Mouse (Mus musculus): ENCODE data around the gene Cntnap5a. TPM values are rescaled to one million over a fixed set of nuclear protein-coding genes. Genes with fewer than 3 reads are reported as not detected.
"Not testable (repeated sequence)": the region's sequence is repeated elsewhere in the genome, so short reads cannot be mapped to it uniquely, and the experiment has no call there.

The Cntnap5a gene
- polyA plus RNA-seq, 1 experiment = 0.10 TPM

- Histone ChIP-seq H3K9ac (ENCODE audit: low read depth, poor library complexity, severe bottlenecking) (no peak overlapping the region), H3K9me3 (replicated peaks; ENCODE audit: control insufficient read depth, insufficient read depth, low read length, poor library complexity, severe bottlenecking) (no peaks in the 10 kb centered on the region), H3K27me3 (ENCODE audit: control insufficient read depth, insufficient read depth, low read length, poor library complexity, severe bottlenecking) (no peaks in the 10 kb centered on the region), H3K4me3 (ENCODE audit: low read depth, low read length) (no peak overlapping the region), H3K4me1 (ENCODE audit: control insufficient read depth, insufficient read depth, low read length) (no peaks in the 10 kb centered on the region), H3K36me3 (ENCODE audit: control insufficient read depth, insufficient read depth, low read length, poor library complexity, severe bottlenecking) (no peaks in the 10 kb centered on the region), H3K27ac (ENCODE audit: insufficient read depth, low read length) (no peak overlapping the region)
- TF ChIP-seq POLR2A (IDR thresholded peaks at IDR 0.05; ENCODE audit: insufficient read depth, low read length) = no peak
- TF ChIP-seq EP300 (IDR thresholded peaks at IDR 0.05; ENCODE audit: insufficient read depth, low read depth, low read length) = no peak
- no peak for TF ChIP-seq CTCF (IDR thresholded peaks at IDR 0.05; ENCODE audit: low read depth, low read length)
Measured at GRCm38 (mm10) chr1:116149764-116150369, 465.3 kb downstream of the Cntnap5a start.

GRCm38 (mm10) chr1:116184471-116184870 is 499.9 kb downstream of the Cntnap5a start:
- TF ChIP-seq CTCF (IDR thresholded peaks at IDR 0.05; ENCODE audit: low read depth, low read length) (no peak), POLR2A (IDR thresholded peaks at IDR 0.05; ENCODE audit: insufficient read depth, low read length) (no peak), EP300 (IDR thresholded peaks at IDR 0.05; ENCODE audit: insufficient read depth, low read depth, low read length) (no peak)
- H3K27ac ChIP-seq (ENCODE audit: insufficient read depth, low read length) = no peak overlapping the region
- no peaks in the 10 kb centered on the region for H3K27me3 ChIP-seq (ENCODE audit: control insufficient read depth, insufficient read depth, low read length, poor library complexity, severe bottlenecking)
- no peaks in the 10 kb centered on the region for H3K9me3 ChIP-seq (replicated peaks; ENCODE audit: control insufficient read depth, insufficient read depth, low read length, poor library complexity, severe bottlenecking)
- H3K36me3 ChIP-seq (ENCODE audit: control insufficient read depth, insufficient read depth, low read length, poor library complexity, severe bottlenecking) = no peaks in the 10 kb centered on the region
- no peaks in the 10 kb centered on the region for H3K4me1 ChIP-seq (ENCODE audit: control insufficient read depth, insufficient read depth, low read length)
- no peak overlapping the region for H3K4me3 ChIP-seq (ENCODE audit: low read depth, low read length)
- no peak overlapping the region for H3K9ac ChIP-seq (ENCODE audit: low read depth, poor library complexity, severe bottlenecking)

- H3K27ac ChIP-seq (ENCODE audit: insufficient read depth, low read length); H3K9me3 ChIP-seq (replicated peaks; ENCODE audit: control insufficient read depth, insufficient read depth, low read length, poor library complexity, severe bottlenecking); H3K36me3 ChIP-seq (ENCODE audit: control insufficient read depth, insufficient read depth, low read length, poor library complexity, severe bottlenecking); H3K9ac ChIP-seq (ENCODE audit: low read depth, poor library complexity, severe bottlenecking); H3K4me3 ChIP-seq (ENCODE audit: low read depth, low read length); H3K27me3 ChIP-seq (ENCODE audit: control insufficient read depth, insufficient read depth, low read length, poor library complexity, severe bottlenecking); H3K4me1 ChIP-seq (ENCODE audit: control insufficient read depth, insufficient read depth, low read length): not testable (repeated sequence)
Measured at GRCm38 (mm10) chr1:116188142-116188541, 503.6 kb downstream of the Cntnap5a start.

GRCm38 (mm10) chr1:116192299-116192698 is 507.7 kb downstream of the Cntnap5a start:
- H3K9me3 ChIP-seq (replicated peaks; ENCODE audit: control insufficient read depth, insufficient read depth, low read length, poor library complexity, severe bottlenecking) = no peaks in the 10 kb centered on the region
- no peak overlapping the region for H3K27ac ChIP-seq (ENCODE audit: insufficient read depth, low read length)
- H3K4me3 ChIP-seq (ENCODE audit: low read depth, low read length) = no peak overlapping the region
- H3K4me1 ChIP-seq (ENCODE audit: control insufficient read depth, insufficient read depth, low read length) = no peaks in the 10 kb centered on the region
- H3K27me3 ChIP-seq (ENCODE audit: control insufficient read depth, insufficient read depth, low read length, poor library complexity, severe bottlenecking) = no peaks in the 10 kb centered on the region
- H3K9ac ChIP-seq (ENCODE audit: low read depth, poor library complexity, severe bottlenecking) = no peak overlapping the region
- H3K36me3 ChIP-seq (ENCODE audit: control insufficient read depth, insufficient read depth, low read length, poor library complexity, severe bottlenecking) = no peaks in the 10 kb centered on the region
- TF ChIP-seq EP300 (IDR thresholded peaks at IDR 0.05; ENCODE audit: insufficient read depth, low read depth, low read length) (no peak), POLR2A (IDR thresholded peaks at IDR 0.05; ENCODE audit: insufficient read depth, low read length) (no peak), CTCF (IDR thresholded peaks at IDR 0.05; ENCODE audit: low read depth, low read length) (no peak)

GRCm38 (mm10) chr1:116216883-116217282 is 532.3 kb downstream of the Cntnap5a start:
- Histone ChIP-seq H3K4me3 (ENCODE audit: low read depth, low read length) (no peak overlapping the region), H3K9ac (ENCODE audit: low read depth, poor library complexity, severe bottlenecking) (no peak overlapping the region), H3K27me3 (ENCODE audit: control insufficient read depth, insufficient read depth, low read length, poor library complexity, severe bottlenecking) (no peaks in the 10 kb centered on the region), H3K9me3 (replicated peaks; ENCODE audit: control insufficient read depth, insufficient read depth, low read length, poor library complexity, severe bottlenecking) (no peaks in the 10 kb centered on the region), H3K4me1 (ENCODE audit: control insufficient read depth, insufficient read depth, low read length) (no peaks in the 10 kb centered on the region), H3K36me3 (ENCODE audit: control insufficient read depth, insufficient read depth, low read length, poor library complexity, severe bottlenecking) (no peaks in the 10 kb centered on the region), H3K27ac (ENCODE audit: insufficient read depth, low read length) (no peak overlapping the region)
- TF ChIP-seq POLR2A (IDR thresholded peaks at IDR 0.05; ENCODE audit: insufficient read depth, low read length) = no peak
- TF ChIP-seq EP300 (IDR thresholded peaks at IDR 0.05; ENCODE audit: insufficient read depth, low read depth, low read length) = no peak
- no peak for TF ChIP-seq CTCF (IDR thresholded peaks at IDR 0.05; ENCODE audit: low read depth, low read length)

- Histone ChIP-seq H3K9ac (ENCODE audit: low read depth, poor library complexity, severe bottlenecking) (no peak overlapping the region), H3K9me3 (replicated peaks; ENCODE audit: control insufficient read depth, insufficient read depth, low read length, poor library complexity, severe bottlenecking) (no peaks in the 10 kb centered on the region), H3K36me3 (ENCODE audit: control insufficient read depth, insufficient read depth, low read length, poor library complexity, severe bottlenecking) (no peaks in the 10 kb centered on the region), H3K27me3 (ENCODE audit: control insufficient read depth, insufficient read depth, low read length, poor library complexity, severe bottlenecking) (no peaks in the 10 kb centered on the region), H3K27ac (ENCODE audit: insufficient read depth, low read length) (no peak overlapping the region), H3K4me1 (ENCODE audit: control insufficient read depth, insufficient read depth, low read length) (no peaks in the 10 kb centered on the region), H3K4me3 (ENCODE audit: low read depth, low read length) (no peak overlapping the region)
- TF ChIP-seq CTCF (IDR thresholded peaks at IDR 0.05; ENCODE audit: low read depth, low read length) (no peak), POLR2A (IDR thresholded peaks at IDR 0.05; ENCODE audit: insufficient read depth, low read length) (no peak), EP300 (IDR thresholded peaks at IDR 0.05; ENCODE audit: insufficient read depth, low read depth, low read length) (no peak)
Measured at GRCm38 (mm10) chr1:116240538-116240937, 556.0 kb downstream of the Cntnap5a start.

Measured in ES-Bruce4 (cell line).